Mouse (Mus musculus): Measurements from ENCODE around the gene Atg2b. TPM values are rescaled to one million over a fixed set of nuclear protein-coding genes. Genes with fewer than 3 reads are reported as not detected.

Gene Atg2b
- total RNA-seq, 2 experiments from 2014 or later = 41.3 to 42.4 TPM

DNA sequence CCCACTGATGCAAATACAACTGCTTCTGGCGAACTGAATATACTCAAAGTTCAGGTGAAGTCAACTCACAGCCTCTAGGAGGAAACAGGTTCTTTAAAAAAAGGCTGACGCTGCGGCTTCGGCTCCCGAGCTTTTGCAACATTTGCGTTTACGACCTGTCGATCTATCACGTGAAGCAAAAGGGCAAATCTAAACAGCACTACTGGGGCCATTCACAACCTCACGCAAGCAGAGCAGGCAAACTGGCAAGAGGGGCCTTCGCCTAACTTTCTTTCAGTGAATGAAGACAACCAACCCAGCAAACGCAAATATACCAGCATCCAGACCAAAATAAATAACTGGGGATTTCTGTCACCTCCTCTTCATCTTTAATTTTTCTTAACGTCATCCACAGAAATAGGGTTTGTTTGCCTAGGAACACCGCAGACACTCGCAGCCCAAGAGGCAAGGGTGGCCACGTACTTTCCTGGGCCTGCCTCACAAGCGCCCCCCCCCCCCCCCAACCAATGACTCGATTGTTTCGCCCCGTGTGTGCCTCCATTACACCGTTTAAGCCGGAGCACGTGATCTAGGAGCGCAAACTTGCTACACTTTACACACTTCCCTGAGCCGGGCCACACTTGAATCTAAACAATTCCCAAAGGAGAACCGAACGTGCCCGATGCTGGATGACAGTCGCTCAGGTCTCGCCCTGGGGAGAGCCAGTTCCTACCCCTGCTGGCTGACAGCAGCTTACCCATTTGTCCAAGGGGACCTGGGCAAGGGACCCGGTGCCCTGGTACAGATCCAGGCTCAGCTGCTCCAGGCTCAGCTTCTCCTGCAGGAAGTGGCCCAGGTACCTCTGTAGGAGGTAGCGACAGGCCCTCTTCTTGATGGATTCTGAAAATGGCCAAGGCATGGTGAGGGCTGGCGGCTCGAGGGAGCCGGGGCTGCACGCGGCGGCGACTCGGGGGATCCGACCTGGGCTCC lies 794 bp downstream of the Atg2b start, which contains the start of gene Gskip:
Gskip (plus strand) TSS at position 897 of the 969 bp plus-strand sequence.
- peak; percentile 17 to 31 for DNase-seq (ENCODE audit: extremely low spot score in 1 of 2, low spot score in 1 of 2)

DNA sequence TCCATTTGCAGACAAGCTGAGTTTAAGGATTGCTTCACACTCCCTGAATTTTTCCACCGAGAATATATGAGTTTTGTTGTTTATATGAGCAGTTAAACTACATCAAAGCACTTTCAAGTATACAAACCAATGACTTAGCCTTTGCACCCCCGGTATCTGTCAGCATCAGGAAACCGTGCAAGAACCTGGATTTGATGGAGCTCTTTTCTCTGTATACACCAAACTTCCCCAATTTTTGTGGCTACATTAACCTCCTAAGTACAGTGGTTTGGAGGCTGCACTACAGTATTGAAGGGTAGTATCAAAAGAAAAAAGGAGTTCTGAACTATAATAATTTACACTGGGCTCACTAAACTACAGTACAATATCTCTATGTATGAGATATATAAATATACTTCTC lies 6.2 kb downstream of the Atg2b start:
- DNase-seq (ENCODE audit: extremely low spot score in 1 of 2, low spot score in 1 of 2) = no peak

DNA sequence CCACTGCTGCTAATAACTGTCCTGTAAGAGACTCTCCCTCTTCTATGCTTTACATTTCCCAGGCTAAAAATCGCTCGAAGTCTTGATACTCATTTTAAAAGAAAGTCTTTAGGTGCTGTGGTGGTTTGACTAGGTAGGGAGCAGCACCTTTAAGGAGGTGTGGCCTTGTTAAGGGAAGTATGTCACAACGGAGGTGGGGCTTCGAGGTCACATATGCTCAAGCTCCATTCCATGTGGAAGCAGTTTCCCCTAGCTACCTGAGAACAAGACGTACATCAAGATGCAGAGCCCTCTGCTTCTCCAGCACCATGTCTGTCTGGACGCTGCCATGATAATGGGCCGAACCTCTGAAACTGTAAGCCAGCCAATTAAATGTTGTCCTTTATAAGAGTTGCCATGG lies 6.8 kb downstream of the Atg2b start:
- no peak for DNase-seq (ENCODE audit: extremely low spot score in 1 of 2, low spot score in 1 of 2)

DNA sequence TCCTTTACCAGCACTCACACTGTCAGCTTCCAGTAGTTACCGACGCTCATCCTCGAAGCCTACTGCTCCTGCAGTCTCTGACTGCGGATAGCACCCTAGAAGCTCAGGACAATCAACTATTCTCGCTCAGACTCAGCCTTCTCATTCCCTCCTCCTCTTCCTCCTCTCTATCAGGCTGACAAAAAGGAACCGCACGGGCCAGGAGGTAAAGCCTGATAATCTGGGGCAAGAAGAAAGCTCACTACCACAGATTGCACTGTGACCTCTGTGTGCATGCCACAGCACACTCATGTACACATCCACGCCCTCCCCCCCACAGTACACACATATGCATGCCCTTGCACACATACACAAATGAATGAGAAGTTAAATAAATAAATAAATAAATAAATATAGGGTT lies 8.7 kb downstream of the Atg2b start:
- DNase-seq (ENCODE audit: extremely low spot score in 1 of 2, low spot score in 1 of 2) = no peak

DNA sequence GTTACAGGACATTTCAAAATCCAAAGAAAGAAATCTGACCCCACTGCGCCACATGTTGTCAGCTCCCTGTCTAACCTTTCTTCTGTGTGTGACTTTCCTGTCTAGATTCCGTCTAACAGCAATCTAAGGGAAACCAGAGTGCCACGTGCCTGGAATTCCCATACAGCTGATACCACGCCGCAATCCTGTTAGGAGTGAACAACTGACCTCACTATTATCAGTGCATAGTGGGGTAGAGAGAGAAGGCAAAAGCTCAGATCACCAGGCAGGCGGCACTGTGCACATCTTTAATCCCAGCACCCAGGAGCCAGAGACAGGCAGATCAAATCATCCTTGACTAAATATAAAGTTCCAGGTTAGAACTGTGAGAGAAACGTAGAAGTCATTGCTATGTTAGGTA lies 29.2 kb downstream of the Atg2b start:
- no peak for DNase-seq (ENCODE audit: extremely low spot score in 1 of 2, low spot score in 1 of 2)

DNA sequence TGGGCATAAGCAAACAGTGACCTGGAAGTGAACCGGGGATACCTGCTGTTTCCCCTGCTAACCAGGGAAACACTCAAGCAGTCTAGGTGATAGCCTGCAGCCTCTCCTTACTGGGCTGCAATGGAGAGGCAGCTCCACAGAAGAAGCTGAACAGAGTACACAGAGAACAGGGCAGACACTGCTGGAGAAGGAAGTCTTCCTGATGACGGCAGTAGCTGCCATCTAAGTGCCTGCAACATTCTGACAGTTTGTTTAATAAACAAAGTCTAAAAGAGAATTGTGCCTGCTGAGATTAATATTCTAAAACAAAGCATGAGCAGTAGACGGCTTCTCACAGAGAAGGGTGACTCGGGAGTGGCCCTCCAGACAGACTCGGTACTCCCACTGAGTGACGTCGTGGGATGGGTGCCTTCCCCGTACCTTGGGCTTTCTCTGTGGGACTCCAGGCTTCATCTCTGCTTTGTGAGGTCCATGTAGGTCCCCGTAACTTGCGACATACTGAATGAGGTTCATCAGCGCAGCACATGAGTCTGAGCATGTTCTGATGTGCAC lies 42.2 kb downstream of the Atg2b start:
- DNase-seq (ENCODE audit: extremely low spot score in 1 of 2, low spot score in 1 of 2) = no peak

DNA sequence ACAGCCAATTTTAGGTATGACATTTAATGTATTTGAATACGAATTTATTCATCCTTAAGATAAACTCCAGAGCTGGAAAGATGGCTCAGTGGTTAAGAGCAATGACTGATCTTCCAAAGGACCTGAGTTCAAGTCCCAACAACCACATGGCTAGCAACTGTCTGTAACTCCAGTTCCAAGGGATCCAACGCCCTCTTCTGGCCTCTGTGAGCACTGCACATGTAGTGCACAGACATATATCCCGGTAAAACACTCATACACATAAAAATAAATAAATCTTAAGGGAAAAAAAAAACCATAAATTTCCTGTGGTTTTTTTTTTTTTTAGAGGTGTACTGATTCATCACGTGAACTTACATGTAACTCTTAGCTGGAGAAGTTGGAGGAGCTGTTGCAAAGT lies 47.5 kb downstream of the Atg2b start:
- no peak for DNase-seq (ENCODE audit: extremely low spot score in 1 of 2, low spot score in 1 of 2)

DNA sequence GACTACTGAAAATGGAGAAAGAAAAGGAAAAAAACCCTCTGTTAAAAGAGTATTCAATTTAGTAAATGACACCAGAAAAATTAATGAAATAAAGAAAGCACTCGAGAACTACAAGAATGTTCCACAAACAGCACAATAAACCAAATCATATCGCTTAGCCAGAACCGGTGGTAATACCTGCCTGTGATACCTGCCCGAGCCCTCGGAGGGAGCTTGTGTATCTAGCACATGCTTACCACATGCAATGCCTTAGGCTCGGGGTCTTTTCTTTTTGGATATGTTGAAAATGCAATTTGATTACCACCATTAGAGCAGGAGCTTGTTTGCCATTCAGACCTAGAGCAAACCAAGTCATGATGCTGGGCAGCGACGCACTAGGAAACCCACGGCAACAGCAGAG lies 48.5 kb downstream of the Atg2b start:
- DNase-seq (ENCODE audit: extremely low spot score in 1 of 2, low spot score in 1 of 2) = no peak

DNA sequence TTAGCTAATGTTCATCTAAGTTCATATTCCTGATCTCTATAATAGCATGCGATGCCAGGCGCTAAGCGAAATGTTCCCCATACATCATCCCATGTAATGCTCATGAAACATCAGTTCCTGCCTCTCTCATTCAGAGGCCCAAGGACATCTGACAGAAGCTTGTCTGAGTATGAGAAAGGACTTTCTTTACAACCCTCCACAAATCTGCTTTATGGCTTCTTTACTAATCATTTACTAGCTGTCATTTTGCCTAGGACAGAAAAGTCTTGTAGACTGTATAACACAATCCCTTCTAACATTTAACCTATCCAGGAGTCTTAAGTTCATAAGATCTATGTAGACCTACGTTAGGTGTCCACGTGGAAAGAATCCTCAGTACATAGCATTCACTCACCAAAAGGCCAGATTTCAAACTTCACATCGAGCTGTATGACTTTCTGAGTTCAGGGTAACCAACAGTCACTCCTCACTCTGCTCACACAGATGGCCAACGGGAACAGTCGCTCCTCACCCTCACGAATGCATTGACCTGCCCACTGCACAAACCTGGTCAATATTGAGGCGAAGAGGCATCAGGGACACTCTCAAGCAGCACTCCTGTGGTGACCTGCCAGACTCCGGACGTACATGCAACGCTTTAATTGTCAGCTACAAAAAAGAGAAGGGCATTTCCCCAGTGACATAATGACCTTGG lies 50.5 kb downstream of the Atg2b start:
- DNase-seq (ENCODE audit: extremely low spot score in 1 of 2, low spot score in 1 of 2) = no peak

DNA sequence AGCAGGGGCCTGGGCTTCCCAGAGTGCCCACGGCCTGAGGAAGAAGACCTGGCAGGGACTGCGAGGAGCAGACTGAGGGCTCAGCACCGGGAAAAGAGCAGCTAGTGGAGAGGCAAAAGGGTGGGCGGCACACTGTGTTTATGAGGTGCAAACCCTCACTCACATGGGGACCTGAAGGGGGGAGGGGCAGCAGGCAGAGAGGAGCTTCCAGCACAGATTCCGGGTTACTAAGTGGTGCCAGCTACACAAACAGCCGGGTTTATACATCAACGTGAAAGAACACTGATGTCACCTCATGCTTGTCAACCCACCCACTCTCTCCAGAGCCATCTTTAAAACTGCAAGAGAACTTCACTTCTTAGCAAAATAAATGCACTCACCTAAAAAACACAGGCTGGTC lies 59.2 kb downstream of the Atg2b start:
- DNase-seq (ENCODE audit: extremely low spot score in 1 of 2, low spot score in 1 of 2) = peak in 1 of 2 experiments; percentile 38

DNA sequence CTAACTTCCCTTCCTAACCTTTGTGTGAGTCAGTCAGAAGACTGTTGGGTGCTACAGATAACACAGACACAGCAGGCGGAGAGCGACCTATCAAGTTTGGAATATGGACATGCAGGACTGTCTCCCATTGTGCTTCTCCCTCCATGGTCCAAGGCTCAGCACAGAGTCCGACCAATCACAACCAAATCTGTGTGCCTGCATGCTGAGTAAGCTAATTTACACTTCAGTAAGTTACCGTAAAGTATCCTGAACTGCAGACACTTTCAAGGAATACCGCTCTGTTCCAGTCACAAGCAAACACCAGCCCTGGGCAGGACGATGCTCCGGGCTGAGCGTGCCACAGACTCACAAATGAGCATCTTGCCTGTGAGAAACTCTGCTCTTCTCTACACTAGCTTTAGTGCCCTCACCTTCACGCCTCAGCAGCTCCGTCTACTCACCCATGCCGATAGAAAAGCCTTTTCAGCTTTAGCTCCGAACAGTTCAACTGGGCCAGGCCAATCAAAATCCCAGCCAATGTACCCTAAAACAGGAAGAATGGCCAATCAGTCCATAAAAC lies 62.0 kb downstream of the Atg2b start:
- no peak for DNase-seq (ENCODE audit: extremely low spot score in 1 of 2, low spot score in 1 of 2)

DNA sequence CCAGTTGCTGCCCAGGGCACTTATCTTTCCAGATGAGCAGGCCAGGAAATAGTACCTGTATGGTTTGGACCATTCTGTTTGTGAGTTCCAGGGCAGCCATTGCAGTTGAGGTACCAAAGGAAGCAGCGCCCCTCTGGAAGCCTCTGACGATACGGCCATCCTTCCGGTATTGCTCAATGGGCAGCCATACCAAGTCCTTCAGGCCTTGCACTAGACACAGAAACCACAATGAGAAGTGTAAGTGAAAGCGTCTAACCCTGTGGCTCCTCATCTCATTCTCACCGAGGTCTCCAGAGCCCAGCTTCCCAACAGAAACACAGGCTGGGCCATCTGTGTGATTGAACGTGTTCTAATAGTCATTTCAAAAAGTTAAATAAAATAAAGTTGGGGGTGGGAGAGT lies 63.0 kb downstream of the Atg2b start:
- DNase-seq (ENCODE audit: extremely low spot score in 1 of 2, low spot score in 1 of 2) = no peak

DNA sequence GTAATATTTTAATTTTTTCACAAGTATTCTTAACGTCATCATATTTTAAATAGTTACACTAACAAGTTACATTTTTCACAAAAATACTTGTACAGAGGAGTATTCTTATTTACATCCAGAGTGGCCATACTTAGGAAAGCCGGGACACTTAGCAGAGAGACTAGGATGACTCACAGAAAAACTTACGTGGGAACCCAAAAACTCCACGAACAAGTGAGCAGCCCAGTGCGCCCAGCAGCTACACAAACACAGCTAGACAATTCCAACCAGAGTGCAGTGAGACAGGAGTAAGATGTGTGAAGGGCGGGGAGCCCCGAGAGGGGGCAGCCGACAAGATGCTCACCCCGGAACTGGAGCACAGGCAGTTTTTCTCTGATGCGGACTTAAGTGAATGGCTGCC lies 71.5 kb downstream of the Atg2b start:
- DNase-seq (ENCODE audit: extremely low spot score in 1 of 2, low spot score in 1 of 2) = no peak

DNA sequence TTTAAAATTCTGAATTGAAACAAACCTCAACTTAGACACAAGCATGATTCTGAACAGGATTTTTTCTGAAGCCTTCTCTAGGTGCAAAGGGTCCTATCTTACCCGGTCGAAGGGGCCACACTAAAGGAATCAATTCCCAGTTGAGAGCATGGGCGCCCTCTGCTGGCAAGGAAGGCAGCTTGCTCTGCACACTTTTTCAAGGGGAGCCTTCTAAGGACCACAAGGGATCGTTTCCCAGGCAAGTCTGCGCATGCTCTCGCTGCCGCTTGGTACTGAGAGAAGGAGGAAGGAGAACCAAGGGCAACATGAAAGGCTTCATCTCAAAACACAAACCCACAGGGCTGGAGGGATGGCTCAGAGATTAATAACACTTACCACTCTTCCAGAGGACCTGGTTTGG lies 73.3 kb downstream of the Atg2b start:
- DNase-seq (ENCODE audit: extremely low spot score in 1 of 2, low spot score in 1 of 2) = peak; percentile 48 to 82

DNA sequence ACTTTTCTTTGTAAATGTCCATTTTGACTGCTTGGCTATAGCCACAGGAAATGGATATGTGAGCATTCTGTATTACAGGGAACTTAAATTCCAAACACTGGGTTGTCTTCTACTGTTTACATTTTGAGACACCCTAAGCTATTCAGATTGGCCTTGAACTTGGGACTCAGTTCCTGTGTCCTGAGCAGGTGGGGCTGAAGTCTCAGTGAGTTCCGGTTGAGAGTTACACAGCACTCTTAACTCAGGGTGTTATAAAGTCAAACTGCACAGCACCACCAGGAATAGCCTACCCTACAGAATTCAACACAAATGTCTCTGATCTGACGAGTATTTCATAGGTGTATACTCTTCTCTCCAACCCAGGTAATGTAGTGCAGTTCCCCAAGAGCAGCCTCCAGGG lies 74.0 kb downstream of the Atg2b start:
- DNase-seq (ENCODE audit: extremely low spot score in 1 of 2, low spot score in 1 of 2) = no peak

DNA sequence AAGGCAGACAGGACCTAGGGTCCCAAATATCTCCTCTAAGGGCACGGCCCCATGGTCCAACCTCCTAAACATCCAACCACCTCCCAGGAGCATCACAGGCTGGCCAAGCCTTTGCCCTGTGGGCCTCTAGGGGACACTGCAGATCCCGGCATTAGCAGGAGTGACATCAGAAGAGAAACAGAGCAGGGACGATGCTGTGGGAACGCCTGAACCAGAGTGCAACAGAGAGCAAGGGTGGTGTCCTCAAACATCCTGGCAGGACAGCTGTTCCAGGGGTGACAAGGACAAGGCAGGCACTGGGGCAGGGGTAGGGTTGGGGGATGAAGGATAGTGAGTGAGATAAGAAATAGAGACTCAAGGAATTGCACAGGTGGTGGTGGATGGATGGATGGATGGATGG lies 78.1 kb downstream of the Atg2b start:
- no peak for DNase-seq (ENCODE audit: extremely low spot score in 1 of 2, low spot score in 1 of 2)

DNA sequence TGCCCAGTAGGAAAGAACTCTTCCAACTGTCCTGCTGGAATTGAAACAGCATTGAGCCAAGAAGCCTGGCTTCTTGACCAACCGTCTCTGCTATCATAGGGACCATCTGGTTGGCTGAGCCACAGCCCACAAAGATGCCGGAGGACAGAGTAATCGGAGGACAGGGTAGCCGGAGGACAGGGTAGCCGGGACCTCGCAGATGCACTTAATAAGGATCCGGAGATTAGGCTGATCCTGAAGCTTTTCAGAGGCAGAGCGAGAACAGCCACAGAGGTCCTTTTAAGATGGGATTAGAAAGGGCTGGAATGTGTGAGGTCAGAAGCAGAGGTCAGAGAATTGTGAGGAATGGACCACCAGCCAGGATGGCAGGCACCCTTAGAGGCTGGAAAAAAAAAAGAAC lies 79.8 kb downstream of the Atg2b start:
- DNase-seq (ENCODE audit: extremely low spot score in 1 of 2, low spot score in 1 of 2) = no peak

DNA sequence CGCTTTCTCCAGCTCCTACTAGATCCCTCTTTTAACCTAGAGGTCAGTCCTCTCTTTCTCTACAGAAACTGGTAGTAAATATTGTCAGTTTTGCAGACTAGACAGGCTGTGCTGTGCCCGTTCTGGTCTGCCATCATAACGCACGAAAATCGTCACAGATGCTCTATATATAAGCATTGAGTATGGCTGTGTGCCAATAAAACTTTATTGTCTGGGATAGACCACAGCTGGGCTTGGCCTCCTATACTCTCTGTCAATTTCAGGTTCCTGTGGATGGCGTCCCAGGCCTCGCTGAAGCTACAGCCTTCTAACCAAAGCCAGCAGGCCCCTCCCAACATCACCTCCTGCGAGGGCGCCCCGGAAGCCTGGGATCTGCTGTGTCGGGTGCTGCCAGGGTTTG lies 81.1 kb downstream of the Atg2b start:
- DNase-seq (ENCODE audit: extremely low spot score in 1 of 2, low spot score in 1 of 2) = no peak

DNA sequence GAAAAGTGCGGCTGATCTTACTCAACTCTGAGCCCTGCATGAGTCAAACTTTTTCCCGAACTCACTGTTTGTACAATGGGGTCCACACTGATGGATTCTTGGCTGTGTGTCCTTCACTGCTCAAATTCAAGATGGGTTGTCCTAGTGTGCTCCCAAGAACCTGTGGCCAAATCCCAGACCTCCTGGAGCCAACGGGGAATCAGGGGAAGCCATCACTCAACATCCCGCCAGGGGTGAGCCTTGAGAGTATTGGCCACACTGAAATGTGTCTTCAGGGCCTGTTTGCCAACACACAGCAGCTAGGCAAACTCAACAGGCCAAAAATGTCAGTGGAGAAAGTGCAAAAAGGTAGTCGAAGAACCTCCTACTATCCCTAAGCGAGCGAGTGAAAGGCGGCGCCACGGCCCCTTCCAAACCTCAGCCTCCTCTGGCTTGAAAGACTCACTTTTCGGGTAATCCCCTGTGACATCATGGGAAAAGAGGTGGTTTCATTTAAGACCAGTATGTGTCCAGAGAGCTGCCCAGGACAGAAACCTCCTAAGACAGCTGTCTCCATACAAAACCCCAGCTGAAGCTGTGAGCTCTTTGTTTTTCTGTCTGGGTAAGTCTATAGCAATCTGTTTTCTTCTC lies 82.3 kb downstream of the Atg2b start, which contains the start of gene Bdkrb1:
Bdkrb1 (plus strand) TSS at position 505 of the 630 bp plus-strand sequence.
- no peak for DNase-seq (ENCODE audit: extremely low spot score in 1 of 2, low spot score in 1 of 2)

DNA sequence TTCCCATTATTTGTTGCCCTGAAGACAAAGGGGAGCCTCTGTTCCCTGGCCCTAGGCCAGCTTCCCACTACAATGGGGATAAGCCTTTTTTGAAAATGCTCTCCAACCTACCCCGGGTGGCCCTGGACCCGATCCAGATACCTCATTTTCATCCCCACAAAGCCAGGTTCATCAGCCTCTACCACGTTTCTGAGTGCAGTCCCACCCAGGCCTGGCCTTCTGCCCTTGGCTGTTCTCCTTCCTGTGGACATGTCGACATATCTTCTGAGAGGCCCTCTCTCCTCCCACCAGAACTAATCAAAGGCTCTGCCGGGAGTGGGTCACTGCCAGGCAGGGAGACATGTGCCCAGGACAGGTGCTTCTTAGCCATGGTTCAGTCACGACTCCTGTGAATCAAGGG lies 83.4 kb downstream of the Atg2b start:
- DNase-seq (ENCODE audit: extremely low spot score in 1 of 2, low spot score in 1 of 2) = no peak

DNA sequence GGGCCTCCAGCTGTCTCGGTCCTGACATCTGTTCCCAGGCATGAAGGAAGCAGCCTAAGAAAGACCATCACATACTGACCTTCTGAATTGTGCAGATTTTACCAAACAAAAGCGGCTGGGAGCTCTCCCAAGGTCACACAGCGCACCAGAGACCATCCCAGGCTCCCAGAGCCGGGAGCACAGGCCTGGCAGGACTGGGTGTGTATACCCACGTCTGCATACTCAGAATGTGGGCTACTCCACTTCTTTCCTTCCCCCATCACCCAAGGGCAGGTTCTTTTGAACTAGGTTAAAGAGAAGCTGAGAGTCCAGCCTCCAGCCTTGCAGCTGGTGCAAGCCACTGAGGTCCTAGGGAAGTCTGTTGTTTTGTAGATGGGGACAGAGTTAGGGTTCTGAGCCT lies 85.9 kb downstream of the Atg2b start:
- no peak for DNase-seq (ENCODE audit: extremely low spot score in 1 of 2, low spot score in 1 of 2)
